Mouse (Mus musculus) B cell, adult 2 months (primary cell): ENCODE data around the gene Ccl25.
A peak's percentile ranks its signal among the peaks of the same experiment; 100 is the strongest.

Source experiments
- DNase-seq, 2 experiments: peaks; one replicate each; pipeline ENCODE4 v3.0.0; 2022

The Ccl25 gene

DNA sequence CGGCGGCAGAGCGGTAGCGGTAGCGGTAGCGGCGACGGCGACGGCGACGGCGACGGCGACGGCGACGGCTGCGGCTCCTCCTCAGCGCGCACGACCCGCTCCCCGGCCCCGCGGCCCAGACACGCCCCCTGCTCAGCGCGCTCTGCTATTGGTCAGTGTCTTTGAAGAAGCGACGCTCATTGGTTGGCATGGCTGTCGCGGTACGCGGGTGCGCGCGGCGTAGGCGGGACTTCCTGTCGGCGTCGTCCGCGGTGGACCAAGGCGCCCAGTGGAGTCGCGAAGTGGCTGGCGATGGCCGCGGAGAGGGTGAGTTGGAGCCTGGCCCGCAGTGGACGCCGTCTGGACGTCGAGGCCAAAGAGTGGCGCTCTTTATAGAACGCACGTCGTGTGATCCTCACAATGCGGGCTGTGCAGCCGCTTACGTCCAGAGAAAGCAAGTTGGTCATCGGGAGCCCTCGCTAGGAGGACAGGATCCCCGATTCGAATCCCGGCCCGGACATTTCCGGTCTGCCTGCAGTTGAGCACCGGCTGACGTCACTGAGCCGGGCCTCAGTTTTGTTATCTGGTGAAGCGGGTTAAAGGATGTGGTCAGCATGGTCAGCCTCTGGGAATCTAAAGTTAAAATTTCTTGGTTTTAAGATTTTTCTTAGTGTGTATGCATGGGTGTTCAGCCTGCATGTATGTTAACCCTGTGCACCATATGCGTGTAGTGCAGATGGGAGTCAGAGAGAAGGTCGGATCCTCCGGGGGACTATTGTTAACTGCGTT, at the start of gene Ccl25, which contains the start of gene Elavl1:
Gene Ccl25 (plus strand): TSS at position 228 of the 768 bp plus-strand sequence.
Gene Elavl1 (minus strand): TSS at position 431 of the 768 bp plus-strand sequence.
- DNase-seq = peak; percentile 97

DNA sequence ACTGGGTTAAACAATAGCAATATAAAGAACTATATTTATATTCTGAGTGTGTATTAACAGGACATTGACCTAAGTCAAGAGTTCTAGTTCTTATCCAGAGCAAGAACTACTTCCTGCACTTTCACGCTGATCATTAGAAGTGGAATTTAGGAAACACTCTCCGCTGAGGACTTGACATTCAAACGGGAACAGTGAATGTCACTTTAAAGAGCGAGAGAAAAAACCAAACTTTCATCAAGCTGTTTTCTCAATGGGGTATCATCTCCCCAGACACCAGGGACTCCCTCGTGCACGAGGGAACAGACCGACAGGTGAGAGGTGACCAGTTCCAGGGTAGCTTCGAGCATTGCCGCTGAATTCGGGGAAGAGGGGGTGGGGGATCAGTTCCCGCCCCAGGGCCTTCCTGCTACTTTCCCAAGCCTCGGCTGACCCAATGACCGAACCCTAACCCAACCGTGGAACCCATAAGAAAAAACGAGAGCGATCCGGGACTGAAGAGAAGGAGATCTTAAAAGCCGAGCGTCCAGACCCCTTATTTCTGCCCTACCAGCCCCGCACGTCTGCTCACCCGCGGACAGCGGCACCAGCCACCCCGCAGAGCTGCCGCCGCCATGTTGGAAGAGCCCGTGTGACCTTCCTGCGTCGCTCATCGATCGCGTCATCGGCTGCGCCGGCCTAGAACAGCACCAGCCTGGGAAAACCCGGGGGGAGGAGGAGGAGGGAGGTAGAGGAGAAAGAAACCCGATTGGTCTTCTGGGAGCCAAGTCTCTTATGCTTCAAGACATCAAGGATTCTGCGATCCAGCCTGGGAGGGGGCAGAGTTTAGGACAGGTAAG, 49.5 kb upstream of the Ccl25 start, which contains the start of gene Timm44:
Gene Timm44 (minus strand): TSS at position 639 of the 836 bp plus-strand sequence.
- DNase-seq = peak; percentile 93

DNA sequence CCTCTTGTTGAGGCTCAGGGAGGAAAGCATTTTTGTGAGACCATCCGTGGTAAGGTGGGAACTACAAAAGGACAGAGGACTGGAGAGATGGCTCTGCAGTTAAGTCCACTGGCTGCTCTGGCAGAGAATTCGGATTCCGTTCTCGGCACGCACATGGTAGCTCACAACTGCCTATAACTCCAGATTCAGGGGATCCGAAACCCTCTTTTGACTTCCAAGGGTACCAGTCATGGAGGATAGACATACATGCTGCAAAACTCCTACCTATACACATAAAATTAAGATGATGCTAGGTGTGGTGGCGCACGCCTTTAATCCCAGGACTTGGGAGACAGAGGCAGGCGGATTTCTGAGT, 48.9 kb upstream of the Ccl25 start:
- no peak for DNase-seq

DNA sequence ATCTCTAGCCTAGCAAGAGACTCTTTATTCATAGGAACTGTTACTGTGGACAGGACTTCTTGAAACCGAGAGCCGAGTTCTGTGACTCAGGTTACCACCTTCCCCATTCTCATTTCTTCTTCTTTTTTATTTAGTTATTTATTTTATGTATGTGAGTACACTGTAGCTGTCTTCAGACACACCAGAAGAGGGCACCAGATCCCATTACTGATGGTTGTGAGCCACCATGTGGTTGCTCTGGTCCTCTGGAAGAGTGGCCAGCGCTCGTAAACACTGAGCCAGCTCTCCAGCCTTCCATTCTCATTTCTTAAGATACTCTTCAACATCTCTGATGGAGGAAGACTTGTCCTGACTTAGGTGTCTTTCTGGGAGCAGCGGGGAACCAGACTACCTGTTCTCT, 32.3 kb upstream of the Ccl25 start:
- DNase-seq = no peak

DNA sequence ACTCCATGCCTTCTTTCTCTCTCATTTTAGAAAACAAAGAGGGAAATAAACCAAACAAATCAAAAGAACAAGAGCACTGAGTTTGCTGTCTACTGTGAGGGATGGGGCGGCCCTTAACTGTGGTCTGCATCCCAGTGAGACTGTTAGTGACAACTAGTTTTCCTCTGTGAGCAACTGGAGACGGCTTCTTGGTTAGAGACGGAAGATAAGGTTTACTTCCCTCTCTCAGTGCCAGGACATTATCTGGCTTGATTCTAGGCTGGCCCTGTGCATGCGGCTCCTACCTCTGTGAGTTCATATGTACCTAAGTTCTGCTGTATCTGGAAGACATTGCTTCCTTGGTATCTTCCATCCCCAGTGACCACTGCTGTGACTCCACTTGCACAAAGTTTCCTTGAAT, 27.2 kb upstream of the Ccl25 start:
- no peak for DNase-seq

DNA sequence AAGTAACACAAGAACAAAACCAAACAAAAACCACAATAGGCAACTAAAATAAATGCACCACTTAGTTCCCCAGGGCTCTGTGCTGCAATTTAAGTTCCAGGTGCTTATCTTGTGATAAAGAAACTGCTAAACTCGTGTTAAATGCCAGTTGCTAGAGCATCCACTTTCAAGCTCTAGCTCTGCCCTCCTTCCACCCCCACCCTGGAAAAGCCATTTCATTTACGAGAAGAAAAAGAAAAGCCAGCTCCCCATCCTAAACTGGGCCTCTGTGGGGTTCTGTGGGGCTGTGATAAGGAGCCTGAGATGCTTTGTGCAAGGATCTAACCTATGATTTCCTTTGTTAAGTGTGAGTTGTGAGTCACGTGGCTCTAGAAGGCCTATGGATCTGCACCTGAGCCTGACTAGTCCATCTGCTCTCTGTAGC, 20.9 kb upstream of the Ccl25 start:
- no peak for DNase-seq

DNA sequence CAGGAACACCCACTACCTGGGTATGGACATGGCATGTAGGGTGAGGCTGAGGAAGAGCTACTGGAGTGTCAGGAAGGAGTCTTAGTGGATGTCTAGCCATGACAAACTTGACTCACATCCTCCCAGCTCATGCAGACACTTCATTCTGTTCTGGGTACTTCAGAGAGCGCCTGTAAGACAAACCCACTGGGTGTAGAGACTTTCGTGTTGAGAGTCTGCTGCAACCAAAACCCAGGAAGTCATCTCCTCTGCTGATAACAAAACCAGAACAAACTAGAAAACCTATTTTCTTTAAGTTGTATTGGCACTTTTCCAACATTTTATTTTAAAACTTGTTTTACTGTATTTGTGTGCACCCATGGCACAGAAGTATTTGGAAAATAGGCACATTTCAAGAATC, 19.2 kb upstream of the Ccl25 start:
- no peak for DNase-seq

DNA sequence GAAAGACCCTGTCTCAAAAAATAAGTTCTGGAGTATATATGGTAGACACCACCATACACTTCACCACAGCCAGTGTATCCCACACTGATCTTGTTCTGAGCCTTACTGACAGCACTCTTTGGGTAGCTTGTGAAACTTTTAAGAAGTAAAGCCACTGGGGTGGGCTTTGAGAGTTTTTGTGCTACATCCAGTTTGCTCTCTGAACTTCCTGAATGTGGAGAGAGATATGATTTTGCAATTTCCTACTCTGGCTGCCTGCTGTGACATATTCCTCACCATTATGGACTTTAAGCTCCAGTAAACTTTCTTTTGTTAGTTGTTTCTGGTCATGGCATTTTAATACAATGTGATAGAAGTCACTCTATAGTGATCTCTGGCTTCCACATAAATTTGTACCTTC, 12.9 kb upstream of the Ccl25 start:
- no peak for DNase-seq

DNA sequence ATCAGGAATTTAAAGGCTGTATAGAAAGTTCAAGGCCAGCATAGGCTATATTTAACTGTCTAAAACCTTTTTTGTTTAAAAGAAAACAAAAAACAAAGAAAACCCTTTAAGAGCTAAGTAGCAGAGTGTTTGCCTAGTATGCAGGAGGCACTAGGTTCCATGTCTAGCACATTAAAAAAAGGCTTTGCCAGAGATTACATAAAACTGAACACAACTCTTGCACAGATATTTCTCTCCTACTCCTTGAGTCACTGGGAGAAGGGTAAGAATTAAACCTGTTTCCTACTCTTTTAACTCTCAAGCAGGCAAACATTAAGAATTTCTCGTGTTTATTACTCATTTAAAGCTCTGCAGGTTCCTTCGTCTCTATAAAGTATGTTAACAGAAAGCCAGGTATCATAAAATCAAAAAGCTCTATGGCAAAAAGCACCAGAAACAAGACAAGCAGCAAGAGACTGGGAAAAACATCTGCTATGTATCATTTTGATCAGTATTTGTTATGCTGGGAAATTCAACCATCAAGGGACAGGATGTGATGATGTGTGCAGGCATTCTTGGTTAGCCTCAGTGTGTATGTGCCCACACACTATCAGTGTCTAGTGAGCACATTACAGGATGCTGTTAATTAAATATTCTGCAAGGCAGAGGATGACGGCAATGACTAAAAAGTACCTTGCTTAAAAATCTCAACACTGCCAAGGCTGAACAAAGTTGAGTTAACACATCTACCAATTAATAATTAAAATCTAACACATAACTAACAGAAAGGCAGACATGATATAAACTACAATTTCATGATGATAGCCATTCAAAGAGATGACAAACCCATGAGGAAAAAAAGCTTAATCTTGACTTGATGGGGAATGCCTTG, 11.5 kb upstream of the Ccl25 start:
- DNase-seq = no peak

DNA sequence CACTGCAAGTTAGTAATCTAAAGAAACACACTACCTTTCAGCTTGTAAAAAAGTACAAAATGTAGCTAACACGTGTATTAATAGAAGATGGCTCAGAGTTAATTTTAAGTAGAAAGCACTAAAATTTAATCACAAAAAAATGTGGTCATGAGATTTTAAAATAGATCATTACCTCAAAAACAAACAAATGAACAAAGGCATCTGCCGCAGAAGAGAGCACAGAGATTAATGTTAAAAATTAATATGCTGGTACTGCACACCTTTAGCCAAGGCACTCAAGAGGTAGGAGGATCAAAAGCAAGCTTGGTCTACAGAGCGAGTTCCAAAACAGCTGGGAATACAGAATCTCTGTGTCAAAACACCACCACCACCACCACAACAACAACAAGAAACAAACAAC, 10.2 kb upstream of the Ccl25 start:
- no peak for DNase-seq

DNA sequence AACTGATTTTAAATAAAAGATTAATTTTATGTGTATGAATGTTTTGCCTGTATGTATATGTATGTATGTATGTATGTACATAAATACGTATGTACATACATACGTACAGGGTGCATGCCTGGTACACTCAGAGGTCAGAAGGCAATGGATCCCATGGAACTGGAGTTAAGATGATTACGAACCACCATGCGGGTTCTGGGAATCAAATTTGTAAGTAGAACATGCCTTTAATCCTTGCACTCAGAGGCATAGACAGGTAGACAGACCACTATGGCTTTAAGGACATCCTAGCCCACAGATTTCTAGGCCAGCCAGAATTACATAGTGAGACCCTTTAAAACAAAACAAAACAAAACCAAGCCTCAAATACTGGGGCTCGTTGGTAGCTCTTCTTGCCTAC, 6.9 kb upstream of the Ccl25 start:
- no peak for DNase-seq

DNA sequence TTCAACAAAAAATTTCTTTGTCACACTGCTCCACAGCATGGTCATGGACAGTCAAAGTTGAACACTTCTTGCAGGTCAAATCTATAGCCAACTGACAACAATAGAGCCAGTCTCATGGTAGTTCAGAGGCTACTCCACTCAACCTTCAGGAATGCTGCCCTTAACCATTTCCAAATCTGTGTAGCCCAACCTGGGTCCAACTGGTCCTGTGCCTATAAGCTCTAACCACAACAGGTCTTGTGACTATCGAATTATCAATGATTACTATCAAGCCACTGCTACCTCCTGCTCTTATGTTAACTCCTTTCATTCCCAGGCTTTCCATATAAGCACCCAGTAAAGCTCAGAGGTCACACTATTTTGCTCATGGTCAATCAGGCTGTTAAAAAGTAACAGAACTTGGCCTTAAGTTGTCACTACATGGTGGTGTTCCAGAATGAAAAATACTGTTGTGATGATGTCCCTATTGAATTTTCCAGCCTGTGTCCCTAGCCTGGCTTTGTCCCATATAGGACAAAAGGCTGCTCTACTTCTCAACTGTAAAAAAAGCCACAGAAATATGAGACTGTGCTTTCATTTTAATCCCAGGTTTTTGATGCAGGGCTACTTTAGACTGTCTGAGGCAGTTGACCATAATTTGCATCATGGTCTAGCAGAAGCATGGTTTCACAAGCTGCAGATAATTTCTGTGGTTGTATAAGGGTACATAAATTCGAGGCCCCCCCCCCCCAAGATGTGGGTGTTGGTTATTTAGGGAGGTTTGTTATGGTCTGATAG, 6.0 kb upstream of the Ccl25 start:
- no peak for DNase-seq

DNA sequence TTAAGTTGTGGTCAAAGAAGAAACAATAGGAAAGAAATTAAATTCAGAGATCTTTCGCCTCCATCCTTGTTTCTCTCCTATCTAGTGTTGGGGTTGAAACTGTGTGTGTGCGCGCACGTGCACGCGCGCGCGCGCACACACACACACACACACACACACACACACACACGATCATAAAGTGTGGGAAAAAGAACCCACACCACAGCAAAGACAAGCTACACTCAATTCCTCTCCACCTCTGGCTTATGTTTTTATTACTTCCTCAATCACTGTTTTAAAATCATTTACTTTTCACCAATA, 5.5 kb upstream of the Ccl25 start:
- no peak for DNase-seq

DNA sequence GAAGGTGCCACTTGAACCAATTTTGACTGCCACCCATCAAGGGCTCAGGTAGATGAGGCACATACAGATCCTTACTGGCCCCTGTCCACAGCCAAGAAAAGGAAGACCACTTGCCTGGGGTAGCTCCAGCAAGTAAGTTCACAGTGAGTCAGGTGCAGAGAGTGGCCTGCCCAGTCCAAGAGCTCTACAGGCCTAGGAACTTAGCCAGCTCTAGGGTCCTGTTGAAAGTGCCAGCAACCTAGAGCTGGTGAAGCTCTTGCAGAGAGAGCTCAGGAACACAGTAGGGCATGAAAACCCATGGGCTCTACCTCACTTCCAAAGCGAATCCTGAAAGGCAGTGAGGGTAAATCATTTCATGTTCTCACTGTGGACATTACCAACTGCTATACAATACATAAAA, 4.6 kb upstream of the Ccl25 start:
- no peak for DNase-seq

DNA sequence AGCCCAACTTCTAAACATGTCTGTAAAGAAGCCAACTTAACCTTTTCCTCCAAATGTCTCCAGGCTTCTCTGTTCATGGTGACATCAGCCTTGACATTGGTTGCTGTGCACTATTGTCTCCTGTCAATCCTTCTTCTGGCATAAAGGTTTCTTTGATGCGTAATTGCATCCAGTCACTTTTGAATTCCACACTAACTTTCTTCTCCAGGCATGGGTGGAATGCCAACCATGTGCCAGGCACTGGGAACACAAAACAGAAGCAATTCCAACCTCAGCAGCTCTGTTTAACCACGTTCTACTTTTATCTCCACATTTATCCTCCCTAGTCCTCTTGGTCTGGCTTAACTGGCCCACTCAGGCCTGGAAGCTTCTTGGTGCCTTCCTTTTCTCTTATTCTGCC, 4.0 kb upstream of the Ccl25 start:
- no peak for DNase-seq

DNA sequence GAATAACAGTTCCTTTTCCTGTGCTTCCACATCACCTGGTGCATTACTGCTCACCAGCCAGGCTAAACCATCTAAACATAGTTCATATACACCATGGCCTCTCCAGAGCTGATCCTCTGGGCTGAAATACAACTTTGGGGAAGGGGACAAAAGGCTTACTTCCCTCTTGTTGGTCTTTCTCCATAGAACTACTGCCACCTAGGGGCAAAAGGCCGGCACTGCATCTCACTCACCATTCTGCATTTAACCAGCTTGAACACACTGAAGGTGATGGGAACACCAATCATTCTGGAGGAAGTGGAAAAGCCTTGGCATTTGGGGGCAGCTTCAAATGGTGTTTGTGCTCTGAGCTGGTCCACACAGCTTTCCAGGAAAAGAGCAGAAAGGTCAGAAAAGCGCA, 2.5 kb upstream of the Ccl25 start:
- DNase-seq = peak; percentile 87 to 89

DNA sequence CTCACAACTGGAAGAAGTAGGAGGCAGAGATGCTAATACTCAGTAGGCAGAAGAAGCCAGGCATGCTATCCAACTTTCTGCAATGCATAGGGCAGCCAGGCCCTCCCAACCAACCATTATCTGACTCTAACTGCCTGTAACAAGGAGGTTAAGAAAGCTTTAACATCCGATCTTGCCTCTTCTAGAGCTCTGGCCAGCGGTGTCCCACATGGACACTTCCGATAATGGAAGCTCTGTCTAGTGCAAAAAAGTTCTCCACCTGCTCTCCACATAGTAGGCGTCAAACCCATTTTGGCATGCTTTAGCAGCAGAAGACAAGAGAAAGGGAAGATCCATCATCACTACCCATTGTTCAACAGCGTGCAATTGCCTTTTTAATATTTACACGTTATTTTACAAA, 1.1 kb upstream of the Ccl25 start:
- DNase-seq = no peak

DNA sequence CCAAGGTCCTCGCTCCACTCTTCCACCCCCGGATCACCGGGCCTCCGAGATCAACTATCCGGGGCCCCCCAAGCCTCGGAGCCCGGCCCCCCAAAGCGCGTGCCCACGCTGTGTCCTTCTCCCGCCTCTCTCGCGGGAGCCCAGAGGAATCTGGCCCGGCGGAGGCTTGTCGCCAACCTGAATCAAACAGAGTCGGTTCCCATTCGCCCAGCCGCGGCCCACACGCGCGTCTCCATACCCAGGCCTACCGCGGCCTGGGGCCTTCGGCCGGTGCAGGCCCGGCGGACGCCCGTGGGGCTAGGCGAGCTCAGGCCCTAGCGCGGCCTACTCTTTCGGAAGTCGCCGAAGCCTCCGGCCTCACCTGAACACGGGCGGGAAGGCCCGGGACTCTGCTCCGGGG, 485 bp upstream of the Ccl25 start:
- no peak for DNase-seq

DNA sequence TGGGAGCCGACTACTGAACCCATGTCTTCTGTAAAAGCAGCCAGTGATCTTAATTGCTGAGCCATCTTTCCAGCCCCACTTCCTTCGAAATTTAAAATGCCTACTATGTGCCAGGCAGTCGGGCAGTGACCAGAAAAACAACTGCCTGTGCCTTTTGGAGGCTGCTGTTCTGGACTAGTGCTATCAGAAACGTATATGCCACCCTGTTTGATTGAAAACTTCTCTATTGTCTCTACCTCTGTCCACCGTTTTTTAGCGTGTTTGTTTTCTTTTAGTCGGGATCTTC, 684 bp downstream of the Ccl25 start:
- no peak for DNase-seq

DNA sequence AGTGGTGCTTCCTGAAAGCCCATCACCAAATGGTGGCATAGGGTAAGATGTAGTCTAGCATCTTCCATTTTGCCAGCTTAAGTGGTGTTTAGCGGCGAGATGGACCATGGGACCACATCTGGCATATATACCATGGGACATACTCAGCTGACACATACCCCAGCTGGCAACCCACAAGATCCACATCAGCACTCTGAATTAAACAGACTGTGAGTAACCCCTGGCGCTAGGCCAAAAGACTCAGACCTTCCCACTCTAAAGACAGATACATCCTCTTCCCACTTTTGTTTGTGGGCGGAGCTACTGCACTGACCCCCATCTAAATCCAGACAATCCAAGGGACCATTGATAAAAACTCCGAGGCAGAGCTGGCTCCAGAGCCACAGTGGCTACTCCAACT, 4.0 kb downstream of the Ccl25 start:
- DNase-seq = no peak

DNA sequence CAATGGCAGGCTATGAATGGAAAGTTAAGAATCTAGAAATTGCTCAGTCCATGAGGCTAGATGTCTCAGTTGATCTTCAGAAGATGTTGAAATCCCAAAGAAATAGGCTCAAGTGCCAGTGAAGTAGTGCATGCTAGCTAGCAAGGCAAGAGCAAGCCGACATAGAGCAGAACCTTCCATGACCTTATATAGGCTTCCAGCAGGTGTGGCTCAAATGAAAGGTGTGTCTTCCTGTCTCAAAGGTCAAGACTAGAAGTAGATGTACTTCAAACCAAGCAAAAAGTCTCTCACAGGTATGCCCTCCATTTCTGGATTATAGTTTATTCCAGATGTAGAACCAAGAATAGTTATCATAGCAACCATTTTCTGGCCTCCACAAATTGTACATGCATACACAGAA, 9.0 kb downstream of the Ccl25 start:
- no peak for DNase-seq

DNA sequence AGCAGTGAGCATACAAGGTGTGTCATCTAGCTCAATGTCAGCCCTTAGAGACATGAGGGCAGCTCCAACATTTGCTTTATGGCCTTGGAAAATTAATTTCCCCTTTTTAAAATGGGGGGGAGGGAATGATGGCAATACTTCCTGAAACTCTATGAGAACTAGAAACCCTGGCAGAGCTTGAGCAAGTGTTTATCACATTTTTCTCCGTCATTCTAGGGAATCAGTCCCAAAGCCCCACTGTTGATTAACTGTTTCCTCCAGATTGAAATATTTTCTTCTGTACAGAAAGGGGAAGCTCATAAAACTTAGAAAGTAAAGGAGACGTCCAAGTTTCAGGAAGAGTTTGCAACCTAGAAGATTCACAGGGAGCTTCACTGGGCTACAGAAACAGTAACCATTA, 10.7 kb downstream of the Ccl25 start:
- DNase-seq = no peak

DNA sequence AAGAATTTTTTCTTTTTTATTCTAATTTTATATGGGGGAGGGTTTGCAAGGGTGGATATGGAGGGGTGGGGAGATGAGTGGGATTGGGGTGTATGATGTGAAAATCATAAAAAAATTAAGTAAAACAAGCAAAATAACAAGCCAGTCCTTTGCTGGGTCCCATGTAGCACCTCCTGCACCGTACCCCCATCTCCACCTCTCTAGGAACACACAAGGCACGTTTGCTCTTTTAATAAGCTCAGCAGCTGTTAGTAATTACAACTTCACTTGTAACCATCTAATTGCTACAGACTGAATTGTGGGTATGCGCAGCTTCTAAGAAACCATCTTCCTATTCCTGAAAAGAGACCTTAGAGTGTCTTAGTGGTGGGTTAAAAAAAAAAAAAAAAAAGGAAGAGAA, 15.2 kb downstream of the Ccl25 start:
- no peak for DNase-seq
